Mouse (Mus musculus) MEL (cell line): ENCODE measurements around the gene Dis3l.

ENCODE experiments used
- CTCF ChIP-seq, 3 experiments: IDR thresholded peaks in 2 of 3; conservative IDR thresholded peaks in 1 of 3; 2 replicates each; pipeline ENCODE4 v1.5.1; 2011 to 2012; ENCODE audit warnings: low read length in 3 of 3, low read depth in 2 of 3, mild to moderate bottlenecking in 2 of 3, improper control_type of control experiment in 1 of 3, inconsistent platforms in 1 of 3, mixed read lengths in 1 of 3, moderate library complexity in 1 of 3; ENCODE audit not compliant: control insufficient read depth in 1 of 3, insufficient read depth in 1 of 3, poor library complexity in 1 of 3, severe bottlenecking in 1 of 3
- EP300 ChIP-seq, 2 experiments: IDR thresholded peaks; 2 replicates each; pipeline ENCODE4 v1.6.1; 2011; ENCODE audit warnings: improper control_type of control experiment in 2 of 2, low read length in 2 of 2, low read depth in 1 of 2, mild to moderate bottlenecking in 1 of 2
- GATA1 ChIP-seq: IDR thresholded peaks from 2 replicates; pipeline ENCODE4 v1.6.1; 2011; ENCODE audit warnings: low read depth, low read length, improper control_type of control experiment
- POLR2A ChIP-seq, 2 experiments: IDR thresholded peaks; 2 replicates each; pipeline ENCODE4 v1.6.1; 2011 to 2012; ENCODE audit warnings: low read length in 2 of 2, mild to moderate bottlenecking in 2 of 2, control low read depth in 1 of 2, improper control_type of control experiment in 1 of 2, low read depth in 1 of 2, moderate library complexity in 1 of 2; ENCODE audit not compliant: control insufficient read depth in 1 of 2, insufficient read depth in 1 of 2, poor library complexity in 1 of 2
- POLR2AphosphoS2 ChIP-seq: IDR thresholded peaks from 2 replicates; pipeline ENCODE4 v1.6.1; 2011; ENCODE audit warnings: low read length, improper control_type of control experiment

DNA sequence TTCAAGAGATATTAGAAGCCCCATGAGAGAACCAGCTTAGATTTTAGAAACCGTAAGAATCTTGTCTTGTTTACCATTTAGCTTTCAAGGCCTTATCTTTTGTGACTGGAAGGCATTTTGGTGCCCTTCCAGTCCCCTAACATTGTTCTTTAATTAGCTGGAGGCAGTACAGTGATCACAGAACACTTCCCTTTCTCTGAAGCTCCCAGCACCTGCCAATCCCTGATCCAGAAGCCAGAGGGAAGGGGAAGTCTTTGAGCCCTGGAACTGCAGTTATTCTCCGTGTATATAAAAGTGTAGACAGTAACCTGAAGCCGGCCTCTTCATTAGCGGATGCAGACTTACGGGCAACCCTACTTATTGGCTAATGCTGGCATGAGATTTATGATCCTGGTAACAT lies 8.4 kb upstream of the Dis3l start:
- TF ChIP-seq POLR2A (IDR thresholded peaks at IDR 0.05; ENCODE audit: control insufficient read depth in 1 of 2, insufficient read depth in 1 of 2, low read depth in 1 of 2, low read length in 2 of 2, poor library complexity in 1 of 2) = no peak
- no peak for TF ChIP-seq CTCF (IDR thresholded peaks at IDR 0.05 in 2 of 3, conservative IDR thresholded peaks at IDR 0.05 in 1 of 3; ENCODE audit: control insufficient read depth in 1 of 3, insufficient read depth in 1 of 3, low read depth in 2 of 3, low read length in 3 of 3, poor library complexity in 1 of 3, severe bottlenecking in 1 of 3)
- TF ChIP-seq GATA1 = 0 out of 2 replicates have a peak, but pooled peaks have one; percentile 4
- no peak for TF ChIP-seq POLR2AphosphoS2
- TF ChIP-seq EP300 (IDR thresholded peaks at IDR 0.05; ENCODE audit: low read depth in 1 of 2, low read length in 2 of 2) = no peak; a peak in 1 of 4 replicates
